Mouse (Mus musculus) neural tube, embryonic 14.5 days (tissue): ENCODE results near the gene Tango2. TPM values are rescaled to one million over a fixed set of nuclear protein-coding genes. Genes with fewer than 3 reads are reported as not detected.

Experiments
- ATAC-seq: fragments of 200-750 bp; cut with Nextera tagmentation; 2 replicates; pipeline ENCODE4 v1.8.0; 2017; ENCODE audit warnings: low read depth, mild to moderate bottlenecking, moderate TSS enrichment, moderate library complexity
- H3K27ac ChIP-seq: fragments of 300-500 bp; sonication (generic); 2 replicates; pipeline ENCODE4 v1.5.1; 2014; ENCODE audit warnings: low read depth, mild to moderate bottlenecking, control low read depth, low read length, moderate library complexity, mixed read lengths
- H3K27me3 ChIP-seq: fragments of 300-500 bp; sonication (generic); 2 replicates; pipeline ENCODE4 v1.6.1; 2014; ENCODE audit warnings: low read length; ENCODE audit not compliant: control insufficient read depth, insufficient read depth
- H3K36me3 ChIP-seq: fragments of 300-500 bp; sonication (generic); 2 replicates; pipeline ENCODE4 v1.6.1; 2014; ENCODE audit warnings: low read length, mixed read lengths; ENCODE audit not compliant: control insufficient read depth, insufficient read depth
- H3K4me1 ChIP-seq: fragments of 300-500 bp; sonication (generic); 2 replicates; pipeline ENCODE4 v1.6.1; 2014; ENCODE audit warnings: low read length; ENCODE audit not compliant: control insufficient read depth, insufficient read depth
- H3K4me2 ChIP-seq: fragments of 300-500 bp; sonication (generic); 2 replicates; pipeline ENCODE4 v1.6.1; 2014; ENCODE audit warnings: mild to moderate bottlenecking, low read depth, low read length, control low read depth
- H3K4me3 ChIP-seq: fragments of 300-500 bp; sonication (generic); 2 replicates; pipeline ENCODE4 v1.5.1; 2014; ENCODE audit warnings: low read depth, low read length, control low read depth, mixed read lengths
- H3K9ac ChIP-seq: fragments of 300-500 bp; sonication (generic); replicated peaks from 2 replicates; pipeline ENCODE4 v1.6.1; 2014; ENCODE audit warnings: low read depth, mild to moderate bottlenecking, control low read depth, low read length, mixed read lengths
- H3K9me3 ChIP-seq: fragments of 300-500 bp; sonication (generic); 2 replicates; pipeline ENCODE4 v1.6.1; 2016; ENCODE audit warnings: low read length; ENCODE audit not compliant: control insufficient read depth
- WGBS: fragments of 180-500 bp; shearing (Covaris S2); extraction: QIAGEN DNeasy Blood & Tissue Kit; methylation state at CpG from one replicate; pipeline ENCODE4 v1.1.7; 2014; 5-methylcytosine and 5-hydroxymethylcytosine counted together
- polyA plus RNA-seq: library from polyadenylated mRNA; unstranded; fragments of >200 nt; fragmentation: Nextera tagmentation; extraction: Ambion mirVana; gene quantifications from 2 replicates; pipeline ENCODE4 v1.2.1, GENCODE M21; 2014

Tango2 gene
- polyA plus RNA-seq, 1 experiment from 2014 or later: 114 TPM

GRCm38 (mm10) chr16:18356961-18357360, 9.1 kb upstream of the Tango2 start:
- Histone ChIP-seq H3K9ac (no peak overlapping the region), H3K4me1 (no peaks in the 10 kb centered on the region; the same call in 1 of the 2 replicates), H3K4me3 (no peak overlapping the region), H3K9me3 (no peaks in the 10 kb centered on the region), H3K27ac (no peak overlapping the region), H3K27me3 (no peaks in the 10 kb centered on the region), H3K36me3 (no peaks in the 10 kb centered on the region; the same call in 1 of the 2 replicates), H3K4me2 (no peak overlapping the region)
- no peak for ATAC-seq
- WGBS: 87% methylated on average over 1 of the region's 1 CpGs

GRCm38 (mm10) chr16:18353106-18353505, 5.2 kb upstream of the Tango2 start:
- Histone ChIP-seq H3K36me3 (no peaks in the 10 kb centered on the region; the same call in 1 of the 2 replicates), H3K27ac (no peak overlapping the region), H3K9me3 (no peaks in the 10 kb centered on the region), H3K4me3 (no peak overlapping the region), H3K4me2 (no peak overlapping the region), H3K27me3 (no peaks in the 10 kb centered on the region; the same call in 1 of the 2 replicates), H3K4me1 (peaks cover 15% of the 10 kb centered on the region), H3K9ac (no peak overlapping the region)
- 50% methylated on average over 1 of the region's 1 CpGs for WGBS
- ATAC-seq: no peak

GRCm38 (mm10) chr16:18351313-18352055, 3.6 kb upstream of the Tango2 start:
- WGBS: 55% methylated on average over 5 of the region's 5 CpGs
- H3K4me3 ChIP-seq: no peak overlapping the region
- peaks cover 22% of the 10 kb centered on the region for H3K4me1 ChIP-seq
- H3K9me3 ChIP-seq: no peaks in the 10 kb centered on the region
- no peak overlapping the region; the same call in 1 of the 2 replicates for H3K9ac ChIP-seq
- no peak overlapping the region for H3K27ac ChIP-seq
- H3K4me2 ChIP-seq: no peak overlapping the region
- no peak for ATAC-seq
- no peaks in the 10 kb centered on the region; the same call in 1 of the 2 replicates for H3K36me3 ChIP-seq
- H3K27me3 ChIP-seq: no peaks in the 10 kb centered on the region; the same call in 1 of the 2 replicates

- no peak overlapping the region for H3K4me3 ChIP-seq
- H3K27me3 ChIP-seq: no peaks in the 10 kb centered on the region; the same call in 1 of the 2 replicates
- no peaks in the 10 kb centered on the region for H3K9me3 ChIP-seq
- WGBS: 72% methylated on average over 12 of the region's 12 CpGs
- peaks cover 22% of the 10 kb centered on the region for H3K4me1 ChIP-seq
- H3K9ac ChIP-seq: no peak overlapping the region
- no peak for ATAC-seq
- peak overlapping the region; percentile 60; the same call in 1 of the 2 replicates for H3K4me2 ChIP-seq
- no peaks in the 10 kb centered on the region; the same call in 1 of the 2 replicates for H3K36me3 ChIP-seq
- no peak overlapping the region for H3K27ac ChIP-seq
These were observed 1.9 kb upstream of the Tango2 start for GRCm38 (mm10) chr16:18349761-18350325.

- under 1% methylated on average over 28 of the region's 28 CpGs for WGBS
- H3K27ac ChIP-seq: no peak overlapping the region; the same call in 1 of the 2 replicates
- no peaks in the 10 kb centered on the region; the same call in 1 of the 2 replicates for H3K36me3 ChIP-seq
- H3K27me3 ChIP-seq: no peaks in the 10 kb centered on the region; the same call in 1 of the 2 replicates
- ATAC-seq: no peak
- H3K9me3 ChIP-seq: no peaks in the 10 kb centered on the region
- H3K4me1 ChIP-seq: peaks cover 28% of the 10 kb centered on the region
- peak overlapping the region; percentile 85 for H3K9ac ChIP-seq
- peak overlapping the region; percentile 60 for H3K4me2 ChIP-seq
- H3K4me3 ChIP-seq: peak overlapping the region; percentile 92
These were observed 785 bp upstream of the Tango2 start for GRCm38 (mm10) chr16:18348601-18349175.

- WGBS: 10% methylated on average over 3 of the region's 3 CpGs
- no peak overlapping the region for H3K4me3 ChIP-seq
- H3K36me3 ChIP-seq: no peaks in the 10 kb centered on the region
- no peaks in the 10 kb centered on the region; the same call in 1 of the 2 replicates for H3K27me3 ChIP-seq
- no peak overlapping the region for H3K27ac ChIP-seq
- H3K4me1 ChIP-seq: peaks cover 34% of the 10 kb centered on the region
- ATAC-seq: peak; percentile 12; the same call in 1 of the 2 replicates
- H3K4me2 ChIP-seq: no peak overlapping the region
- H3K9ac ChIP-seq: no peak overlapping the region
- H3K9me3 ChIP-seq: no peaks in the 10 kb centered on the region
These were observed 2.7 kb downstream of the Tango2 start for GRCm38 (mm10) chr16:18345243-18345642.

- Histone ChIP-seq H3K9me3 (no peaks in the 10 kb centered on the region), H3K27me3 (no peaks in the 10 kb centered on the region; the same call in 1 of the 2 replicates), H3K27ac (peak overlapping the region; percentile 77), H3K4me2 (peak overlapping the region; percentile 78), H3K9ac (peak overlapping the region; percentile 64), H3K4me1 (peaks cover 26% of the 10 kb centered on the region; the same call in 1 of the 2 replicates), H3K4me3 (peak overlapping the region; percentile 62), H3K36me3 (no peaks in the 10 kb centered on the region)
- peak; percentile 93 for ATAC-seq
- WGBS: under 1% methylated on average over 38 of the region's 38 CpGs
These were observed 4.1 kb downstream of the Tango2 start for GRCm38 (mm10) chr16:18343778-18344177.

- Histone ChIP-seq H3K9me3 (no peaks in the 10 kb centered on the region), H3K27me3 (no peaks in the 10 kb centered on the region), H3K4me3 (peak overlapping the region; percentile 62), H3K4me1 (peaks cover 26% of the 10 kb centered on the region; the same call in 1 of the 2 replicates), H3K36me3 (no peaks in the 10 kb centered on the region), H3K4me2 (peak overlapping the region; percentile 78), H3K9ac (peak overlapping the region; percentile 64), H3K27ac (peak overlapping the region; percentile 77; the same call in 1 of the 2 replicates)
- 40% methylated on average over 9 of the region's 9 CpGs for WGBS
- no peak for ATAC-seq
These were observed 5.0 kb downstream of the Tango2 start for GRCm38 (mm10) chr16:18342650-18343570.
